Mouse (Mus musculus): Measurements from ENCODE around the gene Nrxn3. TPM values are rescaled to one million over a fixed set of nuclear protein-coding genes. Genes with fewer than 3 reads are reported as not detected.

The Nrxn3 gene
- polyA plus RNA-seq, 1 experiment = not detected

GRCm38 (mm10) chr12:89954441-89955070 is 1231.9 kb downstream of the Nrxn3 start:
- no peak overlapping the region for H3K4me3 ChIP-seq (ENCODE audit: insufficient read depth, low read length)
- no peak overlapping the region for H3K27ac ChIP-seq (ENCODE audit: insufficient read depth, low read length)
- no peaks in the 10 kb centered on the region for H3K4me1 ChIP-seq (ENCODE audit: control insufficient read depth, insufficient read depth, low read length)
- no peak for TF ChIP-seq POLR2A (IDR thresholded peaks at IDR 0.05; ENCODE audit: low read depth, low read length)
- TF ChIP-seq CTCF (IDR thresholded peaks at IDR 0.05; ENCODE audit: borderline replicate concordance, insufficient read depth, low read length) = no peak

GRCm38 (mm10) chr12:89963073-89963472 is 1240.4 kb downstream of the Nrxn3 start:
- Histone ChIP-seq H3K27ac (ENCODE audit: insufficient read depth, low read length) (no peak overlapping the region), H3K4me1 (ENCODE audit: control insufficient read depth, insufficient read depth, low read length) (no peaks in the 10 kb centered on the region), H3K4me3 (ENCODE audit: insufficient read depth, low read length) (no peak overlapping the region)
- TF ChIP-seq CTCF (IDR thresholded peaks at IDR 0.05; ENCODE audit: borderline replicate concordance, insufficient read depth, low read length) = no peak

- no peak overlapping the region for H3K4me3 ChIP-seq (ENCODE audit: insufficient read depth, low read length)
- H3K27ac ChIP-seq (ENCODE audit: insufficient read depth, low read length) = no peak overlapping the region
- TF ChIP-seq CTCF (IDR thresholded peaks at IDR 0.05; ENCODE audit: borderline replicate concordance, insufficient read depth, low read length) (no peak), POLR2A (IDR thresholded peaks at IDR 0.05; ENCODE audit: low read depth, low read length) (no peak)
- peaks cover 3% of the 10 kb centered on the region; the same call in 1 of the 2 replicates for H3K4me1 ChIP-seq (ENCODE audit: control insufficient read depth, insufficient read depth, low read length)
Measured at GRCm38 (mm10) chr12:89976648-89977047, 1254.0 kb downstream of the Nrxn3 start.

- Histone ChIP-seq H3K4me1 (ENCODE audit: control insufficient read depth, insufficient read depth, low read length) (peaks cover 3% of the 10 kb centered on the region; the same call in 1 of the 2 replicates), H3K4me3 (ENCODE audit: insufficient read depth, low read length) (no peak overlapping the region), H3K27ac (ENCODE audit: insufficient read depth, low read length) (no peak overlapping the region)
- TF ChIP-seq CTCF (IDR thresholded peaks at IDR 0.05; ENCODE audit: borderline replicate concordance, insufficient read depth, low read length) (no peak), POLR2A (IDR thresholded peaks at IDR 0.05; ENCODE audit: low read depth, low read length) (no peak)
Measured at GRCm38 (mm10) chr12:89977479-89977878, 1254.8 kb downstream of the Nrxn3 start.

GRCm38 (mm10) chr12:89979190-89979589 is 1256.5 kb downstream of the Nrxn3 start:
- H3K4me3 ChIP-seq (ENCODE audit: insufficient read depth, low read length) = no peak overlapping the region
- TF ChIP-seq POLR2A (IDR thresholded peaks at IDR 0.05; ENCODE audit: low read depth, low read length) = no peak
- TF ChIP-seq CTCF (IDR thresholded peaks at IDR 0.05; ENCODE audit: borderline replicate concordance, insufficient read depth, low read length) = no peak
- no peak overlapping the region for H3K27ac ChIP-seq (ENCODE audit: insufficient read depth, low read length)
- peaks cover 3% of the 10 kb centered on the region; the same call in 1 of the 2 replicates for H3K4me1 ChIP-seq (ENCODE audit: control insufficient read depth, insufficient read depth, low read length)

- H3K4me1 ChIP-seq (ENCODE audit: control insufficient read depth, insufficient read depth, low read length) = peaks cover under 1% of the 10 kb centered on the region; the same call in 1 of the 2 replicates
- H3K4me3 ChIP-seq (ENCODE audit: insufficient read depth, low read length) = no peak overlapping the region
- TF ChIP-seq POLR2A (IDR thresholded peaks at IDR 0.05; ENCODE audit: low read depth, low read length) (no peak), CTCF (IDR thresholded peaks at IDR 0.05; ENCODE audit: borderline replicate concordance, insufficient read depth, low read length) (no peak)
- H3K27ac ChIP-seq (ENCODE audit: insufficient read depth, low read length) = no peak overlapping the region
Measured at GRCm38 (mm10) chr12:89982445-89982844, 1259.8 kb downstream of the Nrxn3 start.

- TF ChIP-seq CTCF (IDR thresholded peaks at IDR 0.05; ENCODE audit: borderline replicate concordance, insufficient read depth, low read length) (no peak), POLR2A (IDR thresholded peaks at IDR 0.05; ENCODE audit: low read depth, low read length) (no peak)
- Histone ChIP-seq H3K27ac (ENCODE audit: insufficient read depth, low read length) (no peak overlapping the region), H3K4me3 (ENCODE audit: insufficient read depth, low read length) (no peak overlapping the region), H3K4me1 (ENCODE audit: control insufficient read depth, insufficient read depth, low read length) (no peaks in the 10 kb centered on the region)
Measured at GRCm38 (mm10) chr12:89983399-89983798, 1260.7 kb downstream of the Nrxn3 start.

- Histone ChIP-seq H3K4me3 (ENCODE audit: insufficient read depth, low read length) (no peak overlapping the region), H3K4me1 (ENCODE audit: control insufficient read depth, insufficient read depth, low read length) (no peaks in the 10 kb centered on the region), H3K27ac (ENCODE audit: insufficient read depth, low read length) (no peak overlapping the region)
- TF ChIP-seq CTCF (IDR thresholded peaks at IDR 0.05; ENCODE audit: borderline replicate concordance, insufficient read depth, low read length) (no peak), POLR2A (IDR thresholded peaks at IDR 0.05; ENCODE audit: low read depth, low read length) (no peak)
Measured at GRCm38 (mm10) chr12:89986219-89986618, 1263.5 kb downstream of the Nrxn3 start.

- H3K27ac ChIP-seq (ENCODE audit: insufficient read depth, low read length) = no peak overlapping the region
- no peak overlapping the region for H3K4me3 ChIP-seq (ENCODE audit: insufficient read depth, low read length)
- H3K4me1 ChIP-seq (ENCODE audit: control insufficient read depth, insufficient read depth, low read length) = no peaks in the 10 kb centered on the region
- TF ChIP-seq POLR2A (IDR thresholded peaks at IDR 0.05; ENCODE audit: low read depth, low read length) (no peak), CTCF (IDR thresholded peaks at IDR 0.05; ENCODE audit: borderline replicate concordance, insufficient read depth, low read length) (no peak)
Measured at GRCm38 (mm10) chr12:89993273-89993672, 1270.6 kb downstream of the Nrxn3 start.

GRCm38 (mm10) chr12:89995392-89995791 is 1272.7 kb downstream of the Nrxn3 start:
- H3K27ac ChIP-seq (ENCODE audit: insufficient read depth, low read length) = no peak overlapping the region
- no peak for TF ChIP-seq CTCF (IDR thresholded peaks at IDR 0.05; ENCODE audit: borderline replicate concordance, insufficient read depth, low read length)
- TF ChIP-seq POLR2A (IDR thresholded peaks at IDR 0.05; ENCODE audit: low read depth, low read length) = no peak
- no peaks in the 10 kb centered on the region for H3K4me1 ChIP-seq (ENCODE audit: control insufficient read depth, insufficient read depth, low read length)
- no peak overlapping the region for H3K4me3 ChIP-seq (ENCODE audit: insufficient read depth, low read length)
